Mouse (Mus musculus) stomach, postnatal 0 days (tissue): ENCODE measurements around the gene Mlec.

Experiments used
- CTCF ChIP-seq: IDR thresholded peaks from 2 replicates; pipeline ENCODE4 v1.5.1; 2016; ENCODE audit warnings: antibody characterized with exemption, low read depth, mild to moderate bottlenecking, moderate library complexity
- EP300 ChIP-seq: optimal IDR thresholded peaks from 2 replicates; pipeline ENCODE3; 2016; ENCODE audit warnings: antibody characterized with exemption

DNA sequence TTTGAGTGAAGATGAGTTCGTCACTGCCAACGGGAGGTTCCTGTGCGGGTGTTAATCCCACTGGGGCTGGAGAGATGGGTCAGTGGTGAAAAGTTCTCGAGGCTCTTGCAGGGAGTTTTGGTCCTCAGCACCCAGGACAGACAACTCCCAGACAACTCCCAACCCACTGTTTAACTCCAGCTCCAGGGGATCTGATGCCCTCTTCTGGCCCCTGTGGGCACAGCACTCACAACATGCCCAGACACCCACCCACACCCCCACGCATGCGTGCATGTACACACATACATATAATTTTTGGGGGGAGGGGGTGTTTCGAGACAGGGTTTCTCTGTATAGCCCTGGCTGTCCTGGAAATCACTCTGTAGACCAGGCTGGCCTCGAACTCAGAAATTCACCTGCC, 5.6 kb upstream of the Mlec start:
- no peak for TF ChIP-seq EP300
- peak; percentile 73 for TF ChIP-seq CTCF
